Mouse (Mus musculus) gastrocnemius, adult 8-10 months (tissue): ENCODE data around the gene Atp1b1. TPM values are rescaled to one million over a fixed set of nuclear protein-coding genes. Genes with fewer than 3 reads are reported as not detected.

Experiments used
- DNase-seq, 2 experiments: peaks; one replicate each; pipeline ENCODE4 v3.0.0; 2022; ENCODE audit warnings: low spot score in 2 of 2
- total RNA-seq, 4 experiments: library from RNA; stranded (reverse); gene quantifications; 2 replicates each; pipeline ENCODE4 v1.2.4; 2022

Gene Atp1b1
- total RNA-seq, 4 experiments from 2014 or later: 111 to 182 (median 171) TPM

DNA sequence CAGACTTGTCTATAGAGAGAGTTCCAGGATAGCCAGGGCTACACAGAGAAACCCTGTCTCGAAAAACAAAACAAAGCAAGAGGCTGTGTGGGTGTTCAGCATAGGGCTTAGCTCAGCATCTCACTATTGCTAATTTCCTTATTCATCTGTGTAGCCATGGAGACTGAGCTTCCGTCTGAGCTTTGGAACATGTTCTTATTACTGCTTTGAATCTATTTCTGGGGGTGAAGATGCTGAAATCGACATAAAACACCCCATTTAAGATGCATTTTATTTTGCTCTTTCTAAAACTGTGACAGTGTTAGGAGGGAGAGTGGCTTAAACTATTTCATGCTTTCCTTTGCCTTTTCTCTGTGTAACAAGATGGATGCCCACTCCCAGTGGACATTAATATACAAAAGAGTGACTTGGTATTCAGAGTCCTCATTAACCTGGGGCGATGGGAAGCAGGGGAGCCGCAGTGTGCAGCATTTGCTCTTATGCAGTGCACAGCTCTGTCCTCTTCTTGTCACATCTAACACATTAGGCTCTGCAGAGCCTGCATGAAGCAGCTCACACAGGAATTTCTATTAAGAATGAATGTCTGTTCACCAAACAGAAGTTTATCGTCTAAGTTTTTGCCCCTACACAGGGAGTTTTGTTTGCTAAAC, 62.9 kb downstream of the Atp1b1 start:
- no peak for DNase-seq

DNA sequence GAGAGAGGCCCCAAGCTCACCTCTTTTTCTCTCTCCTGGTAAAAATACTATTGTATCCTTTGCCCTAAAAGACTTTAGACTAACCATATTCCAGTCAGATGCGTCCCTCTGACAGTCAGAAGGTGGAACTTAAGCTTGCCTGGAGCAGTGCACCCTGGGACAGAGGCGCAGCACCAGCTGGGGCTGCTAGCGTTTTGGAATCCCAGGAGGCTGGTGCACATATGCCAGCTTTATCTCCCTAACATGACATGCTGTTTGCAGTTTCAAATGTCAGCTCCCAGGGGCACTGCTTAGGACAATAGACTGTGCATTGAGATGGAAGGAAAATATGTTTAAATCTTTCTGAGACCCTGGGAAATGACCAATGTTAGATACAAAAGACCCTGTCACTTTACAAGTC, 66.0 kb downstream of the Atp1b1 start:
- no peak for DNase-seq

DNA sequence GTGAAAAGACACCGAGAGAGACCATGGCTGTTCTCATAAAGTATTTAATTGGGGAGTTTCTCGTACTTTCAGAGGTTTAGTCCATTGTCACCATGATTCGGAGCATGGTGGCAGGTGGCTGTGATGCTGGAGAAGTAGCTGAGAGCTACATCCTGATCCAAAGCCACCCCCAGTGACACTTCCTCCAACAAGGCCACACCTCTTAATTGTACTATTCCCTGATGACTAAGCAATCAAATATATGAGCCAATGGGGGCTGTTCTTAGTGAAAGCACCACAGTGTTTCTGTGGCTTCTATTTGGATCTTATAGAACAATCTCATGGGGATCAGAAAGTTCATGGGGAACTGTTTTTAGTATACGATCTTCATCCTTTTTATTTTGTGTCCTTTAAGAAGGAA, 68.4 kb downstream of the Atp1b1 start:
- DNase-seq: no peak

Other genes starting within 250 kb of the Atp1b1 start
- gene Slc19a2, start 209.3 kb downstream of the Atp1b1 start, total RNA-seq: 1 to 10 TPM; 3.8 to 4.9 (median 4.5) TPM
- 10 to 100 TPM; 10.6 to 13.1 (median 11.8) TPM for gene Ccdc181, start 182.8 kb downstream of the Atp1b1 start, total RNA-seq
- 1 to 10 TPM; 1.2 to 3.5 (median 2.2) TPM for gene Nme7, start 154.2 kb downstream of the Atp1b1 start, total RNA-seq
- 10 to 100 TPM; 23.8 to 26.6 (median 25.8) TPM for gene Blzf1, start 150.9 kb downstream of the Atp1b1 start, total RNA-seq